Mouse (Mus musculus) ES-Bruce4 (cell line): Measurements from ENCODE around the gene Qrsl1. TPM values are rescaled to one million over a fixed set of nuclear protein-coding genes. Genes with fewer than 3 reads are reported as not detected.

ENCODE experiments used
- H3K27ac ChIP-seq: 2 replicates; pipeline ENCODE4 v1.5.1; 2012; ENCODE audit warnings: low read length, inconsistent platforms; ENCODE audit not compliant: insufficient read depth
- H3K27me3 ChIP-seq: 2 replicates; pipeline ENCODE4 v1.6.1; 2012; ENCODE audit warnings: mild to moderate bottlenecking, low read length, inconsistent platforms; ENCODE audit not compliant: control insufficient read depth, poor library complexity, insufficient read depth, severe bottlenecking
- H3K36me3 ChIP-seq: 2 replicates; pipeline ENCODE4 v1.6.1; 2012; ENCODE audit warnings: inconsistent platforms, mild to moderate bottlenecking, low read length, moderate library complexity; ENCODE audit not compliant: control insufficient read depth, poor library complexity, insufficient read depth, severe bottlenecking
- H3K4me1 ChIP-seq: one replicate; pipeline ENCODE4 v1.8.1; 2011; ENCODE audit warnings: low read length; ENCODE audit not compliant: control insufficient read depth, insufficient read depth
- H3K4me3 ChIP-seq: 2 replicates; pipeline ENCODE4 v1.5.1; 2011; ENCODE audit warnings: low read depth, mild to moderate bottlenecking, low read length
- H3K9ac ChIP-seq: 2 replicates; pipeline ENCODE4 v1.6.1; 2012; ENCODE audit warnings: low read depth, mild to moderate bottlenecking, inconsistent platforms; ENCODE audit not compliant: poor library complexity, severe bottlenecking
- H3K9me3 ChIP-seq: replicated peaks from 2 replicates; pipeline ENCODE4 v1.6.1; 2012; ENCODE audit warnings: mild to moderate bottlenecking, low read length, inconsistent platforms; ENCODE audit not compliant: control insufficient read depth, poor library complexity, insufficient read depth, severe bottlenecking
- CTCF ChIP-seq: IDR thresholded peaks from one replicate; pipeline ENCODE4 v1.8.1; 2011; ENCODE audit warnings: low read depth, low read length
- EP300 ChIP-seq: IDR thresholded peaks from 2 replicates; pipeline ENCODE4 v1.6.1; 2011; ENCODE audit warnings: low read depth, low read length; ENCODE audit not compliant: insufficient read depth
- POLR2A ChIP-seq: IDR thresholded peaks from one replicate; pipeline ENCODE4 v1.8.1; 2011; ENCODE audit warnings: low read length; ENCODE audit not compliant: insufficient read depth
- polyA plus RNA-seq: library from polyadenylated mRNA; stranded (reverse); fragments of >200 nt; gene quantifications from 2 replicates; pipeline ENCODE4 v1.2.4, GENCODE M21; 2011; ENCODE audit warnings: low read depth; ENCODE audit not compliant: missing spikeins, insufficient read depth, insufficient read length

Gene Qrsl1
- polyA plus RNA-seq, 1 experiment, result 26.4 TPM

GRCm38 (mm10) chr10:43830251-43831018, 71.1 kb downstream of the Qrsl1 start:
- no peak for TF ChIP-seq EP300
- TF ChIP-seq CTCF, result no peak
- TF ChIP-seq POLR2A, result no peak
- Histone ChIP-seq H3K27me3 (no peaks in the 10 kb centered on the region), H3K9me3 (no peaks in the 10 kb centered on the region)

GRCm38 (mm10) chr10:43828686-43829015, 72.9 kb downstream of the Qrsl1 start:
- Histone ChIP-seq H3K27me3 (no peaks in the 10 kb centered on the region), H3K4me3 (no peak overlapping the region), H3K9ac (no peak overlapping the region), H3K9me3 (no peaks in the 10 kb centered on the region), H3K4me1 (no peaks in the 10 kb centered on the region), H3K27ac (no peak overlapping the region), H3K36me3 (no peaks in the 10 kb centered on the region)
- TF ChIP-seq EP300 (no peak), CTCF (no peak)

More at GRCm38 (mm10) chr10:43830251-43831018, 71.1 kb downstream of the Qrsl1 start:
- H3K27ac ChIP-seq, result no peak overlapping the region
- no peak overlapping the region for H3K9ac ChIP-seq
- no peak overlapping the region for H3K4me3 ChIP-seq
- no peaks in the 10 kb centered on the region for H3K36me3 ChIP-seq
- H3K4me1 ChIP-seq, result no peaks in the 10 kb centered on the region

GRCm38 (mm10) chr10:43827958-43828685, 73.4 kb downstream of the Qrsl1 start:
- Histone ChIP-seq H3K9me3 (no peaks in the 10 kb centered on the region), H3K36me3 (no peaks in the 10 kb centered on the region), H3K4me1 (no peaks in the 10 kb centered on the region), H3K27ac (no peak overlapping the region), H3K4me3 (no peak overlapping the region), H3K9ac (no peak overlapping the region), H3K27me3 (no peaks in the 10 kb centered on the region)
- no peak for TF ChIP-seq EP300
- no peak for TF ChIP-seq POLR2A
- TF ChIP-seq CTCF, result no peak

- no peaks in the 10 kb centered on the region for H3K27me3 ChIP-seq
- H3K36me3 ChIP-seq, result no peaks in the 10 kb centered on the region
- H3K4me1 ChIP-seq, result no peaks in the 10 kb centered on the region
- H3K9ac ChIP-seq, result no peak overlapping the region
- H3K9me3 ChIP-seq, result no peaks in the 10 kb centered on the region
- TF ChIP-seq CTCF (peak; percentile 66), EP300 (no peak)
- H3K4me3 ChIP-seq, result no peak overlapping the region
- H3K27ac ChIP-seq, result no peak overlapping the region
These were observed 74.5 kb downstream of the Qrsl1 start for GRCm38 (mm10) chr10:43826773-43827621.

- Histone ChIP-seq H3K4me3 (no peak overlapping the region), H3K36me3 (no peaks in the 10 kb centered on the region), H3K4me1 (no peaks in the 10 kb centered on the region), H3K9me3 (no peaks in the 10 kb centered on the region), H3K27me3 (no peaks in the 10 kb centered on the region), H3K9ac (no peak overlapping the region), H3K27ac (no peak overlapping the region)
- no peak for TF ChIP-seq CTCF
- TF ChIP-seq POLR2A, result no peak
- no peak for TF ChIP-seq EP300
These were observed 75.8 kb downstream of the Qrsl1 start for GRCm38 (mm10) chr10:43825696-43826095.
